Mouse (Mus musculus) limb, embryonic 13.5 days (tissue): ENCODE data around the gene Cdyl. TPM values are rescaled to one million over a fixed set of nuclear protein-coding genes. Genes with fewer than 3 reads are reported as not detected.

ENCODE experiments used
- ATAC-seq: fragments of 200-750 bp; cut with Nextera tagmentation; 2 replicates; pipeline ENCODE4 v1.8.0; 2017; ENCODE audit warnings: low read depth, moderate number of reproducible peaks, moderate TSS enrichment; ENCODE audit not compliant: low FRiP score
- H3K27ac ChIP-seq: fragments of 300-500 bp; sonication (generic); 2 replicates; pipeline ENCODE4 v1.5.1; 2015; ENCODE audit warnings: inconsistent platforms, mild to moderate bottlenecking, moderate library complexity
- H3K27me3 ChIP-seq: fragments of 300-500 bp; sonication (generic); 2 replicates; pipeline ENCODE4 v1.6.1; 2015; ENCODE audit warnings: mild to moderate bottlenecking, inconsistent platforms
- H3K36me3 ChIP-seq: fragments of 300-500 bp; sonication (generic); 2 replicates; pipeline ENCODE4 v1.6.1; 2015; ENCODE audit warnings: inconsistent platforms, mild to moderate bottlenecking, moderate library complexity
- H3K4me1 ChIP-seq: fragments of 300-500 bp; sonication (generic); 2 replicates; pipeline ENCODE4 v1.6.1; 2015; ENCODE audit warnings: inconsistent platforms
- H3K4me2 ChIP-seq: fragments of 300-500 bp; sonication (generic); replicated peaks from 2 replicates; pipeline ENCODE4 v1.6.1; 2015; ENCODE audit warnings: inconsistent platforms, mild to moderate bottlenecking, moderate library complexity
- H3K4me3 ChIP-seq: fragments of 300-500 bp; sonication (generic); 2 replicates; pipeline ENCODE4 v1.5.1; 2015; ENCODE audit warnings: moderate library complexity, mild to moderate bottlenecking, inconsistent platforms
- H3K9ac ChIP-seq: fragments of 300-500 bp; sonication (generic); 2 replicates; pipeline ENCODE4 v1.6.1; 2015; ENCODE audit warnings: mild to moderate bottlenecking, inconsistent platforms
- H3K9me3 ChIP-seq: fragments of 300-500 bp; sonication (generic); 2 replicates; pipeline ENCODE4 v1.6.1; 2016; ENCODE audit warnings: inconsistent platforms
- WGBS: fragments of 180-500 bp; shearing (Covaris S2); methylation state at CpG from one replicate; pipeline ENCODE4 v1.1.7; 2015; 5-methylcytosine and 5-hydroxymethylcytosine counted together
- polyA plus RNA-seq: library from polyadenylated mRNA; unstranded; fragments of >200 nt; fragmentation: Nextera tagmentation; extraction: Ambion mirVana; gene quantifications from 2 replicates; pipeline ENCODE4 v1.2.1, GENCODE M21; 2015

The Cdyl gene
- polyA plus RNA-seq, 1 experiment from 2014 or later = 15.2 TPM

- H3K9me3 ChIP-seq = no peaks in the 10 kb centered on the region
- no peak for ATAC-seq
- H3K4me2 ChIP-seq = no peak overlapping the region
- no peak overlapping the region for H3K27ac ChIP-seq
- no peak overlapping the region for H3K4me3 ChIP-seq
- no peaks in the 10 kb centered on the region for H3K27me3 ChIP-seq
- peaks cover 51% of the 10 kb centered on the region for H3K4me1 ChIP-seq
- H3K9ac ChIP-seq = no peak overlapping the region
- WGBS = 83% methylated on average over 4 of the region's 4 CpGs
- no peaks in the 10 kb centered on the region for H3K36me3 ChIP-seq
These were observed 135.1 kb downstream of the Cdyl start for GRCm38 (mm10) chr13:35794774-35795173.

GRCm38 (mm10) chr13:35795887-35796286, 136.3 kb downstream of the Cdyl start:
- Histone ChIP-seq H3K27me3 (no peaks in the 10 kb centered on the region), H3K4me1 (peaks cover 45% of the 10 kb centered on the region), H3K4me2 (no peak overlapping the region), H3K36me3 (no peaks in the 10 kb centered on the region), H3K27ac (no peak overlapping the region), H3K4me3 (no peak overlapping the region), H3K9me3 (no peaks in the 10 kb centered on the region), H3K9ac (no peak overlapping the region)
- ATAC-seq = no peak
- 75% methylated on average over 2 of the region's 2 CpGs for WGBS

GRCm38 (mm10) chr13:35796352-35796751, 136.7 kb downstream of the Cdyl start:
- H3K9me3 ChIP-seq = no peaks in the 10 kb centered on the region
- peaks cover 48% of the 10 kb centered on the region for H3K4me1 ChIP-seq
- H3K27me3 ChIP-seq = no peaks in the 10 kb centered on the region
- WGBS = 54% methylated on average over 4 of the region's 4 CpGs
- H3K4me3 ChIP-seq = no peak overlapping the region
- no peak overlapping the region for H3K9ac ChIP-seq
- ATAC-seq = no peak
- no peak overlapping the region for H3K27ac ChIP-seq
- no peak overlapping the region for H3K4me2 ChIP-seq
- H3K36me3 ChIP-seq = no peaks in the 10 kb centered on the region

- Histone ChIP-seq H3K4me3 (no peak overlapping the region), H3K4me1 (peaks cover 42% of the 10 kb centered on the region), H3K9ac (no peak overlapping the region), H3K36me3 (no peaks in the 10 kb centered on the region), H3K27ac (no peak overlapping the region), H3K4me2 (no peak overlapping the region), H3K9me3 (no peaks in the 10 kb centered on the region), H3K27me3 (no peaks in the 10 kb centered on the region)
- 79% methylated on average over 13 of the region's 13 CpGs for WGBS
- no peak for ATAC-seq
These were observed 138.3 kb downstream of the Cdyl start for GRCm38 (mm10) chr13:35797811-35798522.

GRCm38 (mm10) chr13:35798645-35799044, 139.0 kb downstream of the Cdyl start:
- Histone ChIP-seq H3K9me3 (no peaks in the 10 kb centered on the region), H3K4me3 (no peak overlapping the region), H3K36me3 (no peaks in the 10 kb centered on the region), H3K4me2 (no peak overlapping the region), H3K27me3 (no peaks in the 10 kb centered on the region), H3K27ac (no peak overlapping the region), H3K9ac (no peak overlapping the region), H3K4me1 (peaks cover 36% of the 10 kb centered on the region)
- 64% methylated on average over 9 of the region's 9 CpGs for WGBS
- ATAC-seq = no peak

- Histone ChIP-seq H3K36me3 (peaks cover 4% of the 10 kb centered on the region; the same call in 1 of the 2 replicates), H3K9ac (no peak overlapping the region), H3K27ac (no peak overlapping the region), H3K9me3 (no peaks in the 10 kb centered on the region), H3K4me3 (no peak overlapping the region), H3K4me2 (no peak overlapping the region), H3K4me1 (peaks cover 30% of the 10 kb centered on the region), H3K27me3 (no peaks in the 10 kb centered on the region)
- 79% methylated on average over 7 of the region's 7 CpGs for WGBS
- no peak for ATAC-seq
These were observed 140.6 kb downstream of the Cdyl start for GRCm38 (mm10) chr13:35800270-35800669.

GRCm38 (mm10) chr13:35805727-35806126, 146.1 kb downstream of the Cdyl start:
- Histone ChIP-seq H3K4me3 (no peak overlapping the region), H3K36me3 (peaks cover 4% of the 10 kb centered on the region; the same call in 1 of the 2 replicates), H3K9me3 (no peaks in the 10 kb centered on the region), H3K4me1 (peaks cover 25% of the 10 kb centered on the region), H3K9ac (peak overlapping the region; percentile 15; the same call in 1 of the 2 replicates), H3K27me3 (no peaks in the 10 kb centered on the region), H3K4me2 (peak overlapping the region; percentile 34), H3K27ac (peak overlapping the region; percentile 77)
- WGBS = 16% methylated on average over 3 of the region's 3 CpGs
- no peak; the same call in 1 of the 2 replicates for ATAC-seq

- Histone ChIP-seq H3K9me3 (no peaks in the 10 kb centered on the region), H3K4me2 (no peak overlapping the region), H3K27me3 (no peaks in the 10 kb centered on the region), H3K27ac (peak overlapping the region; percentile 77; the same call in 1 of the 2 replicates), H3K9ac (no peak overlapping the region), H3K4me1 (peaks cover 25% of the 10 kb centered on the region), H3K36me3 (peaks cover 4% of the 10 kb centered on the region; the same call in 1 of the 2 replicates), H3K4me3 (no peak overlapping the region)
- ATAC-seq = no peak
- WGBS = 65% methylated on average over 7 of the region's 7 CpGs
These were observed 146.5 kb downstream of the Cdyl start for GRCm38 (mm10) chr13:35806165-35806564.

- 91% methylated on average over 7 of the region's 7 CpGs for WGBS
- no peak for ATAC-seq
- no peaks in the 10 kb centered on the region for H3K9me3 ChIP-seq
- no peaks in the 10 kb centered on the region for H3K27me3 ChIP-seq
- H3K4me1 ChIP-seq = peaks cover 33% of the 10 kb centered on the region
- H3K4me2 ChIP-seq = no peak overlapping the region
- peaks cover 4% of the 10 kb centered on the region; the same call in 1 of the 2 replicates for H3K36me3 ChIP-seq
- H3K9ac ChIP-seq = no peak overlapping the region
- no peak overlapping the region for H3K4me3 ChIP-seq
- H3K27ac ChIP-seq = no peak overlapping the region
These were observed 147.4 kb downstream of the Cdyl start for GRCm38 (mm10) chr13:35807016-35807415.

GRCm38 (mm10) chr13:35807525-35807924, 147.9 kb downstream of the Cdyl start:
- Histone ChIP-seq H3K4me3 (no peak overlapping the region), H3K9me3 (no peaks in the 10 kb centered on the region), H3K4me1 (peaks cover 39% of the 10 kb centered on the region), H3K9ac (no peak overlapping the region), H3K27me3 (no peaks in the 10 kb centered on the region), H3K4me2 (no peak overlapping the region), H3K36me3 (peaks cover 4% of the 10 kb centered on the region; the same call in 1 of the 2 replicates), H3K27ac (no peak overlapping the region)
- 92% methylated on average over 4 of the region's 4 CpGs for WGBS
- no peak for ATAC-seq

- no peak for ATAC-seq
- WGBS = 83% methylated on average over 8 of the region's 8 CpGs
These were observed 148.3 kb downstream of the Cdyl start for GRCm38 (mm10) chr13:35807940-35808339.

GRCm38 (mm10) chr13:35809252-35810159, 149.9 kb downstream of the Cdyl start:
- H3K9me3 ChIP-seq = no peaks in the 10 kb centered on the region
- H3K27me3 ChIP-seq = no peaks in the 10 kb centered on the region
- ATAC-seq = no peak
- no peak overlapping the region for H3K27ac ChIP-seq
- no peak overlapping the region for H3K9ac ChIP-seq
- 70% methylated on average over 5 of the region's 5 CpGs for WGBS
- H3K4me3 ChIP-seq = no peak overlapping the region
- H3K36me3 ChIP-seq = no peaks in the 10 kb centered on the region
- peaks cover 55% of the 10 kb centered on the region for H3K4me1 ChIP-seq
- no peak overlapping the region for H3K4me2 ChIP-seq

More at GRCm38 (mm10) chr13:35807940-35808339, 148.3 kb downstream of the Cdyl start:
- Histone ChIP-seq H3K9ac (no peak overlapping the region), H3K36me3 (peaks cover 4% of the 10 kb centered on the region; the same call in 1 of the 2 replicates), H3K9me3 (no peaks in the 10 kb centered on the region), H3K27me3 (no peaks in the 10 kb centered on the region), H3K27ac (no peak overlapping the region), H3K4me1 (peaks cover 43% of the 10 kb centered on the region), H3K4me2 (no peak overlapping the region), H3K4me3 (no peak overlapping the region)
